Mouse (Mus musculus) spleen, adult 2 months (tissue): ENCODE measurements around the gene Tlx1.

Experiments used
- CTCF ChIP-seq: fragments of 200-500 bp; IDR thresholded peaks from 2 replicates; pipeline ENCODE4 v1.5.1; 2011; ENCODE audit warnings: mild to moderate bottlenecking, inconsistent platforms; ENCODE audit not compliant: insufficient read depth, insufficient read length, insufficient replicate concordance; ENCODE audit errors: extremely low read depth
- POLR2A ChIP-seq: fragments of 200-500 bp; IDR thresholded peaks from 2 replicates; pipeline ENCODE4 v1.6.1; 2011; ENCODE audit warnings: low read depth, low read length, inconsistent platforms

GRCm38 (mm10) chr19:45153311-45154058 is 3.0 kb downstream of the Tlx1 start:
- TF ChIP-seq POLR2A (no peak), CTCF (no peak)
